Mouse (Mus musculus) fibroblast of lung, adult 2 months (primary cell): ENCODE data around the gene Frmd6.

Experiments used
- DNase-seq: peaks from one replicate; pipeline ENCODE4 v3.0.0-alpha.2; 2011; ENCODE audit warnings: low read depth

Gene Frmd6

DNA sequence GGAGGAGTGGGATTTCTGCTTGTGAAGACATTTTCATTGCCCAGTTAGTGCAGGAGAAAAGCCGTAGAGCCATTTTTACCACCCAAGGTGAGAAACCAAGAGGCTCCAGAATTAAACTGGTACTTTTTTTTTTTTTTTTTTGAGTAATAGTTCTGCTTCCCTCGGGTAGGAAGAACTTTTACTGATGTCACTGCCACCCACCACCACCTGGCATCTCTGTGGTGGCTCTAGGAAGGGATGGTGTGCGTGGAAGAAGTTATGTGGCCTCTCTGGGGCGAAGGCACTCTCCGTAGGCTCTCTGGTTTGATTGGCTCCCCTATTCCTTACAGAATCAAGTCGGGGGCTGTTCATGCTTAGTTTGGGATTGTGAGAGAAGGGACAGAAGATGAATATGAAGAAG is 17.3 kb upstream of the Frmd6 start:
- no peak for DNase-seq

DNA sequence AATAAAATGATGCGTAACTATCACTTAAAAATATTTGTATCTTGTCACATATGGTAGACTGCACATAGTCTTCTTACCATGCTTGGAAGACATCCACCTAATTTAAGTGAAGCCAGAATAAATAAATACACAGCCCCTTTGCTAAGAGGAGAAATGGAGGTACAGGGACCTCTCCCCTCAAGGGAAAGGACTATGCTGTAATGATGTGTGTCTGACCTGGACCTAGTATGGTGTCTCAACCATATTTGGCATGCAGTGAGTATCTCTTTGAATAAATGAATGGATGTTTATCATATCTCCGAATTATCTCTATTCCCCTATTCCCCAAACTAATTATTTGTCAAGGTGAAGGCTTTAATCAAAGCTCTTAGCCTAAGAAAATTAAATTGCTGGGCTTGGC is 15.4 kb upstream of the Frmd6 start:
- DNase-seq: no peak

DNA sequence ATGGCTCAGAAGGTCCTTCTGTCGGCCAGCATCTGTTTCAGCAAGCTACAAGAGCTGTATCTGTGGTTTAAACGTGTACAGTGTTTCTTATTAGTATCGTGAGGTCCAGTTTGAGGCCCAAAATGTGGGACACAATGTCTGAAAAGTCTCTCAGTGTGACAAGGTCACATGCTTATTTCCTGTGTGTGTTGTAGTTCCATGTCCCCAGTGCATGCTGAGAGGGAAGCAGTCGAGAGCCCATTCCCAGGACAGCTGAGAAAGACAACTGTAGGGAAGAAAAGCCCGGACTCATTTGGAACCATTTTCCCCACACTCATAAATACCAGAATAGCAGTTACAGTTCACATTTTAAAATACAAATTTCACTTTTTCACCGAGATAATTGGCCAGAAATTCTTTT is 13.5 kb upstream of the Frmd6 start:
- no peak for DNase-seq

DNA sequence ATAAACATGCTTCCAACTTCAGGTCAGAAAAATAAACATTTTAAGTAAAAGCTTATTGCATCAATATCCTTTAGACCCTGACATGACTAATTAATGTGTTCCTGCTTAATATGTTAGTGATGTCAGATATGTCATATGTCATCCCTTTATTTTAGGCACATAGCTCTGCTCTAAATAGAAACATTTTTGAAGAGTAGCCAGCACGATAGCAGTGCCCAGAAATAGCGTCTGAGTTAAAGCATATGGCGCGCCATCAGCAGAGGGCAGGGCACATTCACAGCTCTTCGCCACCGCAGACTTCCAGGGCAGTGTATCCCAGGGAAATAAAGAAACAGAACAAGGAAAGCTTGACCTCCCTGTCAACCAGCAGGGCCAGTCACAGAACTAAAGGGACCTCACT is 13.1 kb upstream of the Frmd6 start:
- DNase-seq: no peak

DNA sequence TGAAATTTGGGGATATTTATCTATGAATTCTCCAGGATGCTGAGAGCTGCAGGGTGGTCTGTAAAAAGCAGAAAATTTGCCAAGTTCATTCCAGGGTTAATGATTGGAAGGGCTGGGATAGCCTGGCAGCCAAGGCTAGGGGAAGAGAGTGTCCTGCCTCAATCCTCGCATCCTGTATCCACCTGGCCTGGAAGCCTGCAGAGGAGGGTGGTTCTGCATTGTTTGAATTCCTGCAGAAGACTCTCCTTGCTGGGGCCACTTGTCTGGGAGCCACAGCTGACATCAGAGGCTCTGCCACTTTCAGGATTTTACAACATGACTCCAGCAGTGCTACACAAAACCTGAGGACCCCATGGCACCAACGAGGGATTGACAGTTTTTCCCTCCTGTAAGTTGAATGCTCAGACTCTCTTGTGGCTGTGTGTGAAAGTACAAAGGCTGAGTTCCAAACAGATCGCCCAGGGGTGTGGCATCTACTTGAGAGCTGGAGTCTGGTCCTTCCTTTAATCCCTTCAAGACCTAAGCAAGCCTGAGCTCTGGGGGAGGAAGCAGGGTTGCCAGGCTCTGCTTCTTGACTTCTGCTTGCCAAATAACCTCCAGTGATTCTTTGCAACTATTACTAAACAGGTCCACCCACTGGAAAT is 12.4 kb upstream of the Frmd6 start:
- DNase-seq: no peak

DNA sequence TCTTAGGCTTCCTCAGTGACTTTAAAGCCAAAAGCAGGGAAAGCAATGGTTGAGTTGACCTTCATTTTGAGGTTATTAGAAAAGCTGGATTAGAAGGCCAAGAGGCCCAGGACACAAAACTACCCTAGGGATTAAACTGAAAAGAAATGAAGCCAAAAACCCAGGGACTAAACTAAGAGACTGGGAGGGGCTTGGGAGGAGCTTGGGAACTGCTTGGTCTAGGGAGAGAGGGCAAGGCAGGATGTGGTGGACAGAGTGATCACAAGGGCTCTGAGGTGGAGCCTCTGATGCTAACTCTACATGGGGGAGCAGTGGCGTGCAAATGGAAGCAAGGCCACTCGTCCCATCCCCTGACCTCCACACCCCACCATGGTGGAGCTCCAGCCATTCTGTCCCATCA is 8.6 kb upstream of the Frmd6 start:
- DNase-seq: no peak

DNA sequence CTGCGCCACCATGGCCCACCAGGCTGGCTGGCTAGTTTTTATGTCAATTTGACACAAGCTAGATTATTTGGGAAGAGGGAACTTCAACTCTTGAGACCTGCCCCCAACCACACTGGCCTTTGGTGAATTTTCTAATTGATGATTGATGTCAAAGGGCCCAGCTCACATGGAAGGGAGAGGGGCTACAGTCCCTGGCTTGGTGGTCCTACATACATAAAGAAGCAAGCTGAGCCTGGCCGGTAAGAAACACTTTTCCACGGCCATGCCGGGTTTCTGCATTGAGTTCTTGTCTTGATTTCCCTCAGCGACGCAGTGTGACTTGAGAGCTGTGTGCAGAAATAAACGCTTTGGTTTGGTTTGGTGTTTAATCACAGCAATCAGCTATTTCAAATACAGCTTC is 1.3 kb upstream of the Frmd6 start:
- no peak for DNase-seq

DNA sequence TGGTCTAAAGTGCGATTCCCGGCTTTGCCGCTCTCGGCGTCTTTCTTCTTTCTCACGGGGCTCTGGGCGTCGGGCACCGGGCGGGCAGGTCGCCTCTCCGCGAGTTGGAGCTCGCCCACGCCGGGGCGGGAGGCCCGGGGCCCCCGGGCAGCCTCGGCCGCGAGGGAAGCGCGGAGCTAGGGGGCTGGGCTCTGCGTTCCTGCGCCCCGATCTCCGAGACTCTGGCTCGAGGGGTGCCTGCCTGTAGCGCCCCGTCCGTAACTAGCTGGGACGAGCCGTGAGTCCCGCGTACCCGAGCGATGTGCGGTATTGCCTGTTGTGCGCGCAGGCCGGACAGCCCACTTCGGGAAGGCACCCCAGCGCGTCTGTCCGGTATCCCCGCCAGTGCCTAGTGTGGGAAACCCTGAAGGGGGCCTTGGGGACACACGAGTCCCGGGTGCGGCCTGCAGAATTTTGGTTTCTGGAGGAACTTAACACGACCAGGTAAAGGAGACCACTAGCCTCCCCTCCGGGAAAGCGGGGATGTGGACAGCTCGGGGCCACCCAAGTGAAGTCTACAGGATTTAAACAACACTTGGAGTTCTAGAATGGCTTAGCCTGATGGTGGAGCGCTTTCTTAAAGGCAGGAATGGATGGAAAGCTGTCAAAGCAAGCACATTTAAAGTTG is 470 bp downstream of the Frmd6 start:
- DNase-seq: no peak

DNA sequence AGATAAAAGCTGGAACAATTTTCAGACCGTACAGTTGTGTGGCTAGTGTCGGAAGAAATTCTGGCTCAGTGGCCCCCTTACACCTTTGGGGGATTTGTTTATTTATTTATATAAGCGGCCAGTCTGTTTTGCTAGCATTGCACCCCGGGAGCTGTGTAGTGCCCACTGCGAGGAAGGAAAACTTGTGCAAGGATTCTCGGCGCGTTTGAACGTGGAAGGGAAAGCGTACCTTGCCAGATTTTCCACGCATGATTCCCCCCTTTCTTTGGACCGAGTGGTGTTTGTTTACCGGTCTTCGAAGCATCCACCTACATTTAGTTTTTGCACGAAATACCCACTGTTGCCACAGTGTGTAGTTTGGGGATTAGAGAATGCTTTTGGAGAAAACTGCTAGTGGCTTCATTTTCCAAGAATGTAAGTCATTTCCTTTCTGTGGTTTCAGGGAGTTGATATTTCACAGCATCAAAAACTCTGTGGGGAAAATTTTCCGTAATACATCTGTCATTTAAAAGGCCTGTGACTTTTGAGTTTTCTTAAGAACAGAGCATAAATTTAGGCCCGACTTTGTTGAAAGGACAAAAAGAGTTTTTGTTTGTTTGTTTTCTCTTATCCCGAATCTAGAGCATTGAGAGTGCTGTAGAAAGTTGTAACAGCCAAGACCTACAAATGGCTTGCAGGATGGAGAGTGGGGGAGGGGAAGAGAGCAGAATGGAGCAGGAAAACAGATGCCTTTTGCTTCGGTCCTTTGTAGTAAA is 1.2 kb downstream of the Frmd6 start:
- DNase-seq: no peak

DNA sequence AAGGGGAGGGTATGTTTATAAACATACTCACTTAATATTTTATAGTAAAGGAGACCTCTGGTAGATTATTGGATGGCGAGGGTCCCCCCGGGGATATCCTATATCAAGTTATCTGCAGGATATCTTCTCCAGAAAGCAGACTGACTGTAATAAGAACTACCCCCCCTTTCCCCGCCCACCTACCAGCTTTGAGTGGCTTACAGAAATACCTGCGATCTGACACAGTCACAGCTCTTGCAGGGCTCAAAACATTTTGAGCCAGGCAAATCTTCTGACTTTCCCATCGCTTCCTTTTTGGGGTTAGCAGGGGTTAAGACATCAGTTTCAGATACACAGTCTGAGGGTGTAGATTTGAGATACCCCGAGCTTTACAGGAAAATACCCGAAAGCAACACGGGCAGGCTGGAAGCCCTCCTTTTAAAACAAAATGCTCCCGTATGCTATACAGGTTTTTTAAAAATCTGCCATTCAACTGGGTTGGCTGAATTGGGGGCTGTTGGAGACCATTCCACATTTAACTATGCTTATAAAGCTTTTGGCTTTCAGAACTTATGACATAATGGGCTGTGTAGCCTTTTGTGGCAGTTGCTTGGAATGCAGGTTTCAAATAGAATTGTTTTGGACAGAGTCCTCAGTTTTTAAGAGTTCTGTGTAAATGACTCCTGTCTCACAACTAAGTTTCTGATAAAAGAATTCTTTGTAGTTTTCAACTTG is 2.0 kb downstream of the Frmd6 start:
- no peak for DNase-seq

DNA sequence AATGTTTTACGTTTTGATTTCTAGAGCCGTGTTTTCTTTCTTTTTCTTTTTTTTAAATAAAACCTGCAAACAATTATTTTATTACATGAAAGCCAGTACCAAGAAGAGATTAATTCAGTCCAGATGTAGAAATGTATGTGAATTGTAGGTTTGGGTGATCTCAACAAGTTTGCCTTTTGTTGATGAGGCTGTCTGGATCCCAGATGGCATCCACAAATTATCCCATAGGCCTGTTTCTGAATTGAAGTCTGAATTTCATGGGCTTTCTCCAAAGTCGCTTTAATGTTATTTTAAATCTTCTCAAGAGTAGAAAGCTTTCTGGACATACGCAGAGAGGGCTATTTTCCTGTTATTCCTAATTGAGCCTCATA is 2.6 kb downstream of the Frmd6 start:
- no peak for DNase-seq

DNA sequence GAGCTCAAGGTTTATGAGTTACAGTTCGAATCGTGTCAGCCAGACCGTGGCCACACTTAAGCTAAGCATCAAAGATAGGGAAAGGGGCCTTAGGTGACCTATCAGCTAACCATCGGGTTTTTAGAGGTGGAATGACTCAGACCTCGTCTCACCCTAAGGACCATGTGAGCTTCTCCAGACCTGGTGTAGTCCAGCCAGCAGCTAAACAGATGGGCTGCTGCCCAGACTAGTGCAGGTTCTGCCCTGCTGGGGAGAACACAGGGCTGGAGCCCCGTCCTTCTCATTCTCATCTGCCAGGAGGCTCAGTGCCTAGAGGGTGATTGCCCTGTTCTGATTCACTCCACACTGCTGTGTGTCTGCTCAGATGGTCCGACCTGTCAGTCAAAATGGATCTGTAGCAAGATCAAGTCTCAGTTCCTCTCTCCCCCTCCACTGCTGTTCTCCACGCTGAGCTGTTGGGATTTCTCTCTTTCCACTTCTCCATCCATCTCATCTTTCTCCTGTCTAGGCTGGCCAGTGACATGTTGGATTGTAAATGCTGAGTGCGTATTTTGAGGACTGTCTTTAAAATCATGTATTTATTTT is 5.8 kb downstream of the Frmd6 start:
- peak; percentile 80 for DNase-seq

DNA sequence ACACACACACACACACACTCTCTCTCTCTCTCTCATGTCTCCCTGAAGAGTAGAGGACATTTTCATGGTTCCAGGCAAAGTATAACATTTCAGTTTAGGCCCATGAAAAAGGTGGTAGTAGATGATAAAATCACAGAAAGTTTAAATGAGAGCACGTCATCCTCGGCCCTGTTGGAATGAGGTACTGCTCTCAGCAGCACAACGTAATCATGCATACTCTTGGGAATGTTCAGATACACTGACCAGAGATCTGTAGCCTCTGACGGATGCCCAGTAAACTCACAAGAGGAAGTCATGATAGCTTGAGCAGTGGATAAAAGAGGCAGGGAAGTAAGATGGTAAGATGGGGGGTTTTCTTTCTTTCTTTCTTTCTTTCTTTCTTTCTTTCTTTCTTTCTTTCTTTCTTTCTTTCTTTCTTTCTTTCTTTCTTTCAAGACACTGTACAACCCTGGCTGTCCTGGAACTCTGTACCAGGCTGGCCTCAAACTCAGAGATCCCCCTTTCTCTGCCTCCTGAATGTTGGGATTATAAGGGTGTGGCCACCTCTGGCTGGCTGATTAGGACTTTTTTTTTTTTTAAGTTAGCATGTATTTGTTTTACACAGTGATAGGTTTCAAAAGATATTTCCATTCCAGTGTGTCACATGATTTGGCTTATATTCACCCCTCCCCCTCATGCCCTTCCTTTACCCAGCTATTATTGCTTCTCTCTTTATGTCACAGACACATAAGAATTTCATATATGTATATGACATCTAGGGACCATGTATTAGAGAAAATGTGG is 7.1 kb downstream of the Frmd6 start:
- DNase-seq: no peak

DNA sequence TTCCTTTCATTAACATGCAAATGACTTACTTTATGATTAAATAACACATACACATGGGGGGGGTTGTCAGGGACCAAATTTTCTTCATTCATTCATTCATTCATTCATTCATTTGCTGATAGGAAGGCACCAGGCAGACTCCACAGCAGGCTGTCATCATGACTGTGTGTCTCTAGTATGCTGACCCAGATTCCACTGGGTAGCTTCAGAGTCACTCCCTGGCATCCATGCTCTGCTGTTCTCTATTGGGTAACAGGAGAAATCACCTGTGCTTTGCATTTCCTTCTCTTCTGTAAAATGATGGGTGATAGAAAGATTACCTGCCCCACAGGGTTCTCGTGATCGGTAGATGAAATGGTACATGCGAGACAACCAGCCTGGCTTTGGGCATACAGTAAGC is 7.7 kb downstream of the Frmd6 start:
- DNase-seq: no peak

DNA sequence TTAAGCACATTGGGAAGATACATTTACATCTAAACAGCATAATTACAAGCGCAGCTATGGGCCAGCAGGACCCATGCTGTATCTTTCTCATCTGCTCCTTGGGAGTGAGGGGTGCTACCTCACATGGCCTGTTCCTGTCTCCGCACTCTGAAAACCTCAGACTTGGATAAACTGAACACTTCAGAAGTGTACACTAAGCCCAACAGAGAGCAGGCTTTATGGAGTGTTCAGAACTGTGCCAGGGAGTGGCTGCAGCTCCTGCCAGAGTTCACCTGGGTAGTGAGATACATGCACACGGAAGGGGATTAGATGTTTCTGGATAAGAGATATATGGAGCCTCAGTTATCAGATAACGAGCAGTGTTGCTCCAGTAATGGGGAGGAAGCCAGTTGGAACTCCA is 8.7 kb downstream of the Frmd6 start:
- no peak for DNase-seq

DNA sequence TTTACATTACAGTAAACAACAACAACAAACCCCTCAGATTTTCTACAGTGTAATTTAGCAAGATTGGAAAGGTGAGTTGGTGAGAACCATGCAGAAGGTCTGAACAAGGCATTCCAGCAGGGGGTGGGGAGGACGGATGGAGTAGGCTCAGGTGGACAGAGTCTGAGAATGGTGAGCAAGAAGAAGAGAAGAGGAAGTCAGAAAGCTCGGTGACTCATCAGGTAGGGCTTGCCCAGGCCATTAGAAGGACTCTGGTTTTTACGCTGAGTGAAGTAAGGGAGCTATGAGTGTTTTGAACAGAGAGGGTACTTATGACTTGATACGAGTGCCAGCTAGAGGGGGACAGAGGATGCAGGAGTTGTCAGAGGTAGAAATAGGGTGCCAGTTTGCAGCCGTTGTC is 9.7 kb downstream of the Frmd6 start:
- no peak for DNase-seq

DNA sequence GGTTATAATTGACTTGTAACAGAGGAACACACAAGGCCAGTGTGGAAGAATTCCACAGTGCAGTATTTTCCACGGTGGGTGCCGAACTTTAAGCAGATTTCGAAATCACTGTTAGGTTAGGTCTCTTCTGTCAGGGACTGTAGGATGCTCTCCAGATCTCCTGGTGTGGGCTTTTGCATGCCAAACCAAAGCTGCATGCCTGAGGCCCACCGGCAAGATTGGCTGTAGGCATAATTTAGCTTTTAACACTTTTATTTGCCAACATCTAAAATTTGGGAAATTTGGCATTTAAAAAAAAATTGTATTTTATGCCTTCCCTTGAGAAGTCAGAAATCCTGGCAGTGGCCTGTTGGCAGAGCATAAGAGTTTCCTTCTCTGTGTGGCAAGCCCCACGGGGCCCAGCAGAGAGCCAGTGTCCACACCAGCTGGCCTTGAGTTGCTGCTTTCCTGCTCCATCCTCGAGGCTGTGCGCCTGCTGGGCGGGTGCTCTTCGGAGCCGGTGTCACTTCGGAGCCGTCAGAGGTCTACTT is 12.5 kb downstream of the Frmd6 start:
- DNase-seq: no peak

DNA sequence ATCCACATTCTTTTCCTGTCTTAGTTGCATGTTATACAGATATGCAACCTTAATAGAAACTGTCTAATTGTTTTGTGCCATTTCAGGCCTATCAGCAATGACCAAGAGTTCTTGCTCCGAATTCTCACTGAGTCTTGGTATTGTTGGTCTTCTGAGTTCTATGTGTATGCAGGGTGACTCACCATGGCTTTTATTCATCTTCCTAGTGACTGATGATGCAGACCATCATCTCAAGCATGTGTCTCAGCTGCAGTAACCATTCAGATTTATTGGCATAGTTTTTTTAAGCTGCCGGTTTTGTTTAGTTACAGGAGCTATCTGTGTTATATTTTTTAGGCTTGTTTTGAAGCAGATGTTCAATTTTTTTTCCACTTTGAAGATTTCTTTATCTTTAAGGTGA is 20.1 kb downstream of the Frmd6 start:
- DNase-seq: no peak

DNA sequence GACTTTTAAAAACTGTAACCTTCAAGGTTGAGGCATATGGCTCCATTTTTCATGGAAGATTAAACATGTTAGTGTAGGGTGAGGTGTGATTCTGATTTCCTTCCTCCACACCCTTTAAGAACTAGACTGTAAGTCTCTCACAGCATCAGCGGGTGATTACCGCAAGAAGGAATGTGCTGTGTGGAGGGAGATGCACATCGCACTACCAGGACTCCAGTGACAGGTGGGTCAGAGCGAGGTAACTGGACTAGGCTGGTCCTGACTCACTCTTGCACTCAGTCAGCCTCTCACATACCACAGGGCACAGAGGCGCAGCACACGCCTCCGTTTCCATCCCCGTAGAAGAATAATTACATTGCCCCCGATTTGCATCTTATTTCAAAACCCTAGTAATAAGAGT is 23.7 kb downstream of the Frmd6 start:
- DNase-seq: no peak

DNA sequence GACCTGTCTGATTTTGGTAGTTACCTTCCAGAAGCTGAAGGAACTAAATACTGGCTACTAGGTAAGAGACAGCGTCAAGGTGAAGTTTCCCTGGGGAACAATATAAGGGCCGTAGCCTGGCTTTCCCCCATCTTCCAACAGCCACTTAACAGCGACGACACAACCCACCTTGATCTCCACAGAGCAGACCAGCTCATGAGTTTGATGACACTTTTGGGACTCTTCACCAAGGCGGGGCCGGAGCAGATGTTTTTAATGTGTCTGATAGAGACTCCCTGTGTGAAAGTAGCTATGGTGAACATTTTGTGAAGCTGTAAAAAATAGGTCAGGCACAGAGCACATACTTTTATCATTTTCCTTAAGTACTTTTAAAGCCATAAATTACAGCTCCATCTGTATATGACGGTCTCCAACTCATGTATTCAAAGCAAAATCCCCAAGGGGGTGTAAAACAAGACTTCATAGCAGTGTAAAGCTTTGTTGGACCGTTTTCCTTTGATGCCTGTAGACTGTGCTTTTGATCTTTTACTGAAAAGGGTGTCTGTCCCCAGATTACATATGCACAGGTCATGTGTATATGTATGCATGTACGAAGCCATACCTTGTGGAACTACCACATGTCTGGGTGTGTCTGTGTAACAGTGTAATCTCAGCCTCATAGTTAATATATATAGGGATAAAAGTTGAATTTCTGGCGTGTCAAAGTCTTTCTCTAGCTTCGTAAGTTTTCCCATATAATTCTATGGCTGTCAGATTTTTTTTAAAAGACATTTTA is 24.4 kb downstream of the Frmd6 start:
- DNase-seq: no peak
